Mouse (Mus musculus): Measurements from ENCODE around the gene Nectin1. TPM values are rescaled to one million over a fixed set of nuclear protein-coding genes. Genes with fewer than 3 reads are reported as not detected.

Nectin1 gene
- polyA plus RNA-seq, 1 experiment from 2014 or later, result 9.7 TPM

DNA sequence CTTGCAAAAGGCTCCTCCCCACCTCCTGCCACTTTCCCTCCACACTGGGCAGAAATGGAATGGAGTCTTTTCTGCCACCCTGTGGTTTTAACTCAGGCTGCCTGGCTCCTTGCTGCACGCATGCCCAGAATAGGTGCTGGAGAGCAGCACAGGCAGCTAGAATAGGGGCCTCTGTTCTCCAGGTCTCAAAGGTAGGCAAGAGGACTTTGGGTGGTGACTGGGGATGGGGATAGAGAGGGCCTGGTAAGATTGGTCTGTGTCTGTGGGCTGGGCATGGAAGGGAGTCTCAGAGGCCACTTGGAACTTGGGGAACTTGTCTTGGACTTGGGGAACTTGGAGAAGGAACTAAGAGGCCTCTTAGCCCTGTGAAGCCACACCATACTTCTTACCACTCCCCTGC lies 27.3 kb downstream of the Nectin1 start:
- Histone ChIP-seq H3K4me2 (replicated peaks) (no peak overlapping the region), H3K27ac (replicated peaks) (no peak overlapping the region), H3K27me3 (no peaks in the 10 kb centered on the region), H3K4me3 (no peak overlapping the region), H3K9ac (replicated peaks) (no peak overlapping the region), H3K36me3 (no peaks in the 10 kb centered on the region), H3K9me3 (no peaks in the 10 kb centered on the region), H3K4me1 (peaks cover 53% of the 10 kb centered on the region)
- no peak for ATAC-seq (ENCODE audit: low FRiP score, low read depth)
- WGBS, result 65% methylated on average over 1 of the region's 1 CpGs

DNA sequence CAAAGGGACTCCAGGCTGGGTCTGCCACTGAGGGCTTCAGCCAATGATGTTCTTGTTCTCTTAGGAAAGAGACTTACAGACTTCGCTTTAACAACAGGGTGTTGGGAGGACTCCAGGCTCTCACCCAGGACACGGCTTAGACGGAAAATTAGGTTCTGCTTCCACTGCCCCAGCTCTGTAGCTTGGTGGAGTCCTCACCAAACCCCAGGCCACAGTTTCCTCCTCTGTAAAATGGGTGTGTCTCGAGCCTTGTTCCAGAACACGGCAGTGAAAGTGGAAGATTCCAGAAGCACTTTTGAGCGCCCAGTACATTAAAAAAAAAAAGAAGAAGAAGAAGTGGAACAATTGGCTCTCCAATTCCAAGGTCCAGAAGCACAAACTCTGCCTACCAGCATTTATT lies 28.7 kb downstream of the Nectin1 start:
- no peak for ATAC-seq (ENCODE audit: low FRiP score, low read depth)
- WGBS, result 92% methylated on average over 6 of the region's 6 CpGs
- Histone ChIP-seq H3K4me1 (peaks cover 63% of the 10 kb centered on the region), H3K4me2 (replicated peaks) (no peak overlapping the region), H3K27ac (replicated peaks) (no peak overlapping the region), H3K36me3 (no peaks in the 10 kb centered on the region), H3K4me3 (no peak overlapping the region), H3K9ac (replicated peaks) (no peak overlapping the region), H3K9me3 (no peaks in the 10 kb centered on the region), H3K27me3 (no peaks in the 10 kb centered on the region)

DNA sequence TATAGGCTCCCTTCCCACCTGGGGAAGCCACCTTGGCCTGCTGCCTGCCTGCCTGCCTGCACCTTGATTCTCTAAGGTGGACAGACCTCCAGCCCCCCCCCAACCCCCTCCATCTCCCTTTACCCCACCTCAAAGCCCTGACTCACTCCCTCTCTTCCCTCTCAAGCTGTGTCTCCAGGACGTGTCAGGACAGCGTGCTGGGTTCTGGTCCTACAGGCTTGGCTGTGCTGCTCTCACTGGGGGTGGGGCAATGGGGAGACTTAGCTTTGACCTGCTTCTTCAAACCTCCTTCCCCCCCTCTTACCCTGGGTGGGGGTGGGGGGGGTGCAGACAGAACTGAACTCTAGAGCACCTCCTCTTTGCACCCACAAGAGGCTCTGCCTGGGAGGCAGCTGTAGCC lies 29.7 kb downstream of the Nectin1 start:
- no peak for ATAC-seq (ENCODE audit: low FRiP score, low read depth)

DNA sequence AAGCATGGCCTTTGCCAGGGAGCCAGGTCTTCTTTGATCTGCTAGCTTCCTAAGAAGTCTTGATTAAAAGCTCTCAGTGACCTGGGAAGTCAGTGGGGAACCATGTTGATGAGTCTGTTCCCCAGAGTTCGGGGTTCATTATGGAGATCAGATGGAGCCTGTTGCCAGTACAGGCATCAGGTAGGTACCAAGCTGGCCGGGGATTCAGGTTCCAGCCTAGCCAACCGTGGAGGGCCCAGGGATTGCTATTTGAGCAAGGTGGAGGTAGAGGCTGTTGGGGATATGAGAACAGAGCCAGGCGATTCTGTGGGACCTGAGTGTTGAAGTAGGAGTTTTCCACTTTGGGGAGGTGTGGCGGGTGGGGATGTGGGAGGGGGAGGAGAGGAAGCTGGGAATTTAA lies 30.6 kb downstream of the Nectin1 start:
- H3K27me3 ChIP-seq, result no peaks in the 10 kb centered on the region
- H3K4me1 ChIP-seq, result peaks cover 56% of the 10 kb centered on the region
- no peak overlapping the region for H3K27ac ChIP-seq (replicated peaks)
- no peak overlapping the region for H3K4me3 ChIP-seq
- no peak overlapping the region for H3K9ac ChIP-seq (replicated peaks)
- H3K9me3 ChIP-seq, result no peaks in the 10 kb centered on the region
- ATAC-seq (ENCODE audit: low FRiP score, low read depth), result no peak
- no peaks in the 10 kb centered on the region for H3K36me3 ChIP-seq
- 81% methylated on average over 5 of the region's 5 CpGs for WGBS
- no peak overlapping the region for H3K4me2 ChIP-seq (replicated peaks)

More for the DNA sequence above, 29.7 kb downstream of the Nectin1 start:
- H3K9me3 ChIP-seq, result no peaks in the 10 kb centered on the region
- no peaks in the 10 kb centered on the region for H3K27me3 ChIP-seq
- H3K4me3 ChIP-seq, result no peak overlapping the region
- H3K9ac ChIP-seq (replicated peaks), result no peak overlapping the region
- no peaks in the 10 kb centered on the region for H3K36me3 ChIP-seq
- WGBS, result 70% methylated on average over 2 of the region's 2 CpGs
- H3K27ac ChIP-seq (replicated peaks), result no peak overlapping the region
- peaks cover 61% of the 10 kb centered on the region for H3K4me1 ChIP-seq
- no peak overlapping the region for H3K4me2 ChIP-seq (replicated peaks)

DNA sequence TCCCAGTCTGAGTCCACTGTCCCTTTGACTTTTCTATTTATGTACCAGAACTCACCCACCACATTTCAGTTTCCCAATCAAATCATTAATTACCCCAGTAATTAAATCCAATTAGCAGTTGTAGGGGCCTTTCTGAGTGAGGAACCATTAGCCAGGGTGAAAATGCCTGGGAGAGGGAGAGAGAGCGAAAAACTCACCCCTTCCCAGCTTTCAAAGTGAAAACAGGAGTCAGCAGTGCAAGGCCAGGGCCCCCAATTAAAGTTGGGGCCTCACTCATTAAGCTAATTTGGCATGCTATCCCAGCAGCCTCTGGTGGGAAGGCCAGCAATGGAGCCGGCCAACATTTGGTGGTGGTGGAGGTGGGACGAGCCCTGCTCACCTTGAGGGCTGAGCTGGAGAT lies 32.4 kb downstream of the Nectin1 start:
- Histone ChIP-seq H3K4me2 (replicated peaks) (no peak overlapping the region), H3K9ac (replicated peaks) (no peak overlapping the region), H3K4me3 (no peak overlapping the region), H3K4me1 (peaks cover 52% of the 10 kb centered on the region), H3K36me3 (no peaks in the 10 kb centered on the region), H3K27ac (replicated peaks) (no peak overlapping the region), H3K9me3 (no peaks in the 10 kb centered on the region), H3K27me3 (no peaks in the 10 kb centered on the region)
- WGBS, result 90% methylated on average over 3 of the region's 3 CpGs
- no peak for ATAC-seq (ENCODE audit: low FRiP score, low read depth)

DNA sequence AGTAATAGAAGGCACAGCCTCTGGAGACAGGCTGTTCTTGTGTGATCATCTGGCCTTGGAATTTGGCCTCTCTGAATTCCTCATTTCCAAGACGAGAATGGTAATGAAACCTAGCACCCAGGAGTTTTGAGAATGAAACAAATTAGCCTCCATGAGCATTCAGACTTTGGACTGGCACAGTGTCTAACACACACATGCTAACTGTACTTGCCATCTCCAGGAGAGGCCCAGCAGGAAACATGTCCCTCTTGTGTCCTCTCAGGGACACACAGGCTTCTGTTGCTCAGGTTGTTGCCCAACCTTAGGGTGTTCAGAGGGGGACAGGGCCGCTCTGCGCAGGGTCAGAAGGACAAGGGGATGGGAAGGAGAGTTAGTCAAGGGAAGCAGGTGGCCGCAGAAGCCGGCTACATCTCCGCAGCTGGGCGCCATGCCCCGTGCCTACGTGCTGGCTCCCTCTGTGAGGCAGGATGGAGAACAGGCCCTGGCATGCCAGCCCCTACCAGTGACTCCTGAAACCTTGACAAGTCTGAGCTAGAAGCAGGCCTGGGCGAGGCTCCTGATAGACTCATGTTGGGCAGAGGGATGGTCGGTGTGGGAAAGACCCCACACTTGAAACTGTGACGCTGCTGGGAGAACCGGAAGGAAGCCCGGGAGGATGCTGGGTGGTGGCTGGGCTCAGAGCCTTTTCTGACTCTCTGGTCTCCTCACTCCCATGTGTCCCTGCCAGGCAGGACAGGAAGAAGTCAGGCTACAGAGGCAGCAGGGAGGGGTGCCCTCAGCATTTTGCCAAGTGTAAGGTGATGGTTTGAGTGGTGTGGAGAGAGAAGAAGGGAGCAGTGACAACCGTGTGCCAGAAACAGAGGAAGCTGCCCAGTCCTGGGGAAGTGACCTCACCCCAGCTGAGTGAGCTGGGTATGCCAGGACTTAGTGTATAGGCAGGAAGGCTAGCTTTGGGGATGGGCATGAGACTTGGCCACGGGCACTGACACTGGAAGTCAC lies 33.9 kb downstream of the Nectin1 start:
- no peak overlapping the region for H3K4me3 ChIP-seq
- no peaks in the 10 kb centered on the region for H3K9me3 ChIP-seq
- peaks cover 61% of the 10 kb centered on the region for H3K4me1 ChIP-seq
- ATAC-seq (ENCODE audit: low FRiP score, low read depth), result no peak
- H3K27ac ChIP-seq (replicated peaks), result no peak overlapping the region
- H3K4me2 ChIP-seq (replicated peaks), result no peak overlapping the region
- H3K9ac ChIP-seq (replicated peaks), result no peak overlapping the region
- no peaks in the 10 kb centered on the region for H3K27me3 ChIP-seq
- H3K36me3 ChIP-seq, result no peaks in the 10 kb centered on the region
- 84% methylated on average over 16 of the region's 16 CpGs for WGBS

DNA sequence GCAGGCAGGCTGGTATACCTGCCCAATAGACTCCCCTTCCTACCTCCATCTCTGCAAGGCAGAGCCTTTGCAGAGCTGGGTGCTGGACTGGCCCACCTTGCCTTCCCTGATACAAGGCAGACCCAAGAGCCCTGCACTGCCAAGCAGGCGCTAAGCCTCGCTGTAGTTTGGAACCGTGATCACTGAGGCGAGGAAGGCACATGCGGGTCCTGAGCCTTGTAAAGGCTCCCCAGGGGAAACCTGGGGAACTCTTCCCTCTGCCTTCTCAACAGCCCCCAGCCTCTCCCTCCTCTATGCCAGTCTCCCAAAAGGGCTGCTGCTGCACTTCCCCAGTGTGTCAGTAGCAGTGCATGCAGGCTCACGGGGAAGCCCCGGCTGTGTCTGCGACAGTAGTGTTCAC lies 37.1 kb downstream of the Nectin1 start:
- no peaks in the 10 kb centered on the region for H3K9me3 ChIP-seq
- 38% methylated on average over 8 of the region's 8 CpGs for WGBS
- H3K36me3 ChIP-seq, result no peaks in the 10 kb centered on the region
- H3K27me3 ChIP-seq, result no peaks in the 10 kb centered on the region
- H3K4me3 ChIP-seq, result no peak overlapping the region
- no peak overlapping the region for H3K9ac ChIP-seq (replicated peaks)
- H3K27ac ChIP-seq (replicated peaks), result 0 out of 2 replicates have a peak overlapping the region, but pooled peaks have one; percentile 9
- ATAC-seq (ENCODE audit: low FRiP score, low read depth), result no peak
- H3K4me2 ChIP-seq (replicated peaks), result no peak overlapping the region
- H3K4me1 ChIP-seq, result peaks cover 64% of the 10 kb centered on the region

DNA sequence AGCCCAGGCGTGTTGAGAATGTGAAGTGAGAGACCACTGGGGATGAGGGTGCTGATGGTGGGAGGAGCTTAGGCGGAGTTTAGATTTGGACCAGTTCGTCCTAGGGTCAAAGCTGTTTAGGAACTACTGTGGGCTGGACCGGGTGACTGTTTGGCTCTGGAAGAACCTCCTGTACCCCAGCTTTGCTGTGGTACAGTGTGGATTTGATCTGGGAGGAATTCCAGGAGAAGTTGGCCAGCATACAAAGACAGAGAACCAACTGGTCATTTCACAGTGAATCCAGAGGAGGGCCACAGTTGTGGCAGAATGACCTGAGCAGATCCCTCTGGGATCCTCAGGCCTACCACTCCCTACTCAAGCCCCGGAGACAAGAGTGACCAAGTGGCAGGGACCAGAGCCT lies 38.6 kb downstream of the Nectin1 start:
- no peaks in the 10 kb centered on the region for H3K36me3 ChIP-seq
- no peak for ATAC-seq (ENCODE audit: low FRiP score, low read depth)
- H3K9me3 ChIP-seq, result no peaks in the 10 kb centered on the region
- H3K9ac ChIP-seq (replicated peaks), result no peak overlapping the region
- peaks cover 56% of the 10 kb centered on the region for H3K4me1 ChIP-seq
- no peak overlapping the region for H3K4me2 ChIP-seq (replicated peaks)
- 78% methylated on average over 5 of the region's 5 CpGs for WGBS
- no peaks in the 10 kb centered on the region for H3K27me3 ChIP-seq
- H3K4me3 ChIP-seq, result no peak overlapping the region
- H3K27ac ChIP-seq (replicated peaks), result no peak overlapping the region

DNA sequence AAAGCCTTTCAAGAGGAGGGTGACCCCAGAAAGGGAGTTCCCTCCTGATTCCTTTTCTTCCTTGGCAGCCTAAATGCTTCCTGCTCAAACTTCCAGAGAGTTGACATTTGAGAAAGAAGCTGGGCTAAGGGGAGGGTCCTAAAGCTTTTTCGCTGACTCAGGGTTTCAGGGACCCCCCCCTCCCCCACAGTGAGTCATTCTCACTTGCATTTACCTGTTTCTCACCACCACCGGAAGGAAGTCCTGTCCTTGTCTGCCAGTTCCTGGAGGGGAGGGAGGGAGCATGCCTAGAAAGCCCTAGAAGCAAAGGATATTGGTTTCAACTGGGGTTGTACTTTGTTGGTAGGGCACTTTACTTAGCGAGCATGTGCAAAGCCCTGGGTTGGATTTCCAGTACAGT lies 40.2 kb downstream of the Nectin1 start:
- Histone ChIP-seq H3K4me1 (peaks cover 59% of the 10 kb centered on the region), H3K36me3 (no peaks in the 10 kb centered on the region), H3K9me3 (no peaks in the 10 kb centered on the region), H3K27me3 (no peaks in the 10 kb centered on the region), H3K4me3 (no peak overlapping the region), H3K27ac (replicated peaks) (no peak overlapping the region), H3K4me2 (replicated peaks) (no peak overlapping the region), H3K9ac (replicated peaks) (no peak overlapping the region)
- no peak for ATAC-seq (ENCODE audit: low FRiP score, low read depth)
- WGBS, result 67% methylated on average over 3 of the region's 3 CpGs

DNA sequence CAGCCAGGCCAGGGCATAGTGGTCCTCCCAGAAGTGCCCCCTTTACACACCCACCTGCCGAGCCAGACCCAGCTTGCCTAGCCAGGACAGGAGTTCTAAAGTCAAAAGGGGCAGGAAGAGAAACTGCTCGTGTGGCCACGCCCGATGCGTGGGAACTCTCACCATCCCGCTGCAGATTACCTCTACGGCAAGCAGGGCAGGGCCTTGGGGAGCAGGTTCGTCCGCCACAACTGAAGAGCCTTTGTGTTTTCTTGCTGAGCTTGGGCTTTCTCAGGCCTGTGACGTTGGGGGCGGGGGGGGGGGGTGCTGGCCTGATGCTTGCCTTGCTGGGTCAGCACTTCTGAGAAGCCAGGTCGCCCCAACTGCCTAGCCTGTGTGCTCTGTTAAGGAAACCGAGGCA lies 41.1 kb downstream of the Nectin1 start:
- peaks cover 56% of the 10 kb centered on the region for H3K4me1 ChIP-seq
- H3K9me3 ChIP-seq, result no peaks in the 10 kb centered on the region
- no peak overlapping the region for H3K9ac ChIP-seq (replicated peaks)
- no peak overlapping the region for H3K27ac ChIP-seq (replicated peaks)
- ATAC-seq (ENCODE audit: low FRiP score, low read depth), result no peak
- WGBS, result 65% methylated on average over 13 of the region's 13 CpGs
- no peak overlapping the region for H3K4me3 ChIP-seq
- no peak overlapping the region for H3K4me2 ChIP-seq (replicated peaks)
- H3K36me3 ChIP-seq, result no peaks in the 10 kb centered on the region
- no peaks in the 10 kb centered on the region for H3K27me3 ChIP-seq

DNA sequence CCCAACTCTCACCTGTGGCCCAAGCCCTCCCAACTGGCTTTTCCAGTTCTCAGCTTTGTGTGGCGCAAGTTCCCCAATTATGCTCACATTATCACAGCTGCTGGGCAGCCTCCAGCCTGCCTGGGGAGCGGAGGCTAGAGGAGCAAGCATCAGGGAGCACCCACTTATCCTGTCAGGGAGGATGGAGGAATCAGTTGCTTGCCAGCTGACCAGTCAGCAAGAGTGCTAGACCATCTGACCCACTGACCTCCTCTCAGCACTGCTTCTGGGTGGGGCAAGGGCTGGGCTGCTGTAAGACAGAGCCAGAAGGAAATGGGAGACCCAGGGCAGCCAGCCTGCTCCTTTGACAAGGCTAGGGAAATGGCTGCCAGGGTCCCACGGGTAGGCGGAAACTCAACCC lies 43.8 kb downstream of the Nectin1 start:
- Histone ChIP-seq H3K4me2 (replicated peaks) (no peak overlapping the region), H3K4me1 (peaks cover 42% of the 10 kb centered on the region), H3K27me3 (no peaks in the 10 kb centered on the region), H3K4me3 (no peak overlapping the region), H3K9me3 (no peaks in the 10 kb centered on the region), H3K9ac (replicated peaks) (no peak overlapping the region), H3K36me3 (peaks cover 20% of the 10 kb centered on the region), H3K27ac (replicated peaks) (peak overlapping the region; percentile 30; the same call in 1 of the 2 replicates)
- WGBS, result 82% methylated on average over 4 of the region's 4 CpGs
- ATAC-seq (ENCODE audit: low FRiP score, low read depth), result no peak

DNA sequence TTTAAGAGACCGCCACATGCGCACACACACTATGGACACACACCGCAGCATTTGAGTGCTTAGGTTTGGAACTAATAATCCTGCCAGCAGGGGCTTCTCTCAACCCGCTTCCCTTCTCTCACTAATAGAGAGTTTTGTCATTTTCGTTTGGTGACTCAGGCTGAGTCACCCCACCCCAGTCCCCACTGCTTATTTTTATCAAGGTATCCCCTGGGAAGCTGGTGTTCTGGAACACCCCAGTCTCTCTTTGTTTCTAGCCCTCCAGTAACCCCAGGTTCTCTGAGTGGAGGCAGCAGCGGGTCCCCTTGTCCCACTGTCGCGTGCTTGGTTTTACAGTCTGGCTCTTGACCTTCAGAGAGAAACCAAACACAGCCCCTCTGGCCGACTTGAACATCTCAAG lies 48.9 kb downstream of the Nectin1 start:
- H3K27ac ChIP-seq (replicated peaks), result no peak overlapping the region
- no peak for ATAC-seq (ENCODE audit: low FRiP score, low read depth)

More for the DNA sequence above, 48.9 kb downstream of the Nectin1 start:
- Histone ChIP-seq H3K4me2 (replicated peaks) (no peak overlapping the region), H3K27me3 (no peaks in the 10 kb centered on the region), H3K36me3 (peaks cover 67% of the 10 kb centered on the region), H3K9ac (replicated peaks) (no peak overlapping the region), H3K9me3 (no peaks in the 10 kb centered on the region), H3K4me1 (peaks cover 14% of the 10 kb centered on the region), H3K4me3 (no peak overlapping the region)
- WGBS, result 77% methylated on average over 9 of the region's 9 CpGs

Measured in midbrain, embryonic 12.5 days (tissue).